Mouse (Mus musculus) layer of hippocampus, adult 6 months (tissue): Measurements from ENCODE around the gene Pate4. TPM values are rescaled to one million over a fixed set of nuclear protein-coding genes. Genes with fewer than 3 reads are reported as not detected.

Source experiments
- long read RNA-seq, 2 experiments: library from polyadenylated mRNA; unstranded; transcript quantifications; one replicate each; pipeline ENCODE4 v2.0.0; 2019 to 2020
- polyA plus RNA-seq: library from polyadenylated mRNA; unstranded; fragments of <200 nt; fragmentation: Nextera tagmentation; gene quantifications from 2 replicates; pipeline ENCODE4 v1.2.3, GENCODE M21; 2021

Gene Pate4
- polyA plus RNA-seq, result not detected in 2 replicates
- long read RNA-seq, experiment 1, result 0 reads
- long read RNA-seq, experiment 2, result 0 reads

GRCm38 (mm10) chr9:35611841-35612240 lies at the start of gene Pate4:
Pate4 (minus strand) TSS chr9:35611941.

GRCm38 (mm10) chr9:35648102-35648501 lies 36.4 kb upstream of the Pate4 start, which contains the start of gene Pate3:
Pate3 (minus strand) TSS chr9:35648202.

GRCm38 (mm10) chr9:35569571-35570534 lies 41.9 kb downstream of the Pate4 start, which contains the start of the genes Pate2 and Hyls1:
Pate2 (plus strand) TSS chr9:35570284.
Hyls1 (minus strand) TSS chr9:35570398.

DNA sequence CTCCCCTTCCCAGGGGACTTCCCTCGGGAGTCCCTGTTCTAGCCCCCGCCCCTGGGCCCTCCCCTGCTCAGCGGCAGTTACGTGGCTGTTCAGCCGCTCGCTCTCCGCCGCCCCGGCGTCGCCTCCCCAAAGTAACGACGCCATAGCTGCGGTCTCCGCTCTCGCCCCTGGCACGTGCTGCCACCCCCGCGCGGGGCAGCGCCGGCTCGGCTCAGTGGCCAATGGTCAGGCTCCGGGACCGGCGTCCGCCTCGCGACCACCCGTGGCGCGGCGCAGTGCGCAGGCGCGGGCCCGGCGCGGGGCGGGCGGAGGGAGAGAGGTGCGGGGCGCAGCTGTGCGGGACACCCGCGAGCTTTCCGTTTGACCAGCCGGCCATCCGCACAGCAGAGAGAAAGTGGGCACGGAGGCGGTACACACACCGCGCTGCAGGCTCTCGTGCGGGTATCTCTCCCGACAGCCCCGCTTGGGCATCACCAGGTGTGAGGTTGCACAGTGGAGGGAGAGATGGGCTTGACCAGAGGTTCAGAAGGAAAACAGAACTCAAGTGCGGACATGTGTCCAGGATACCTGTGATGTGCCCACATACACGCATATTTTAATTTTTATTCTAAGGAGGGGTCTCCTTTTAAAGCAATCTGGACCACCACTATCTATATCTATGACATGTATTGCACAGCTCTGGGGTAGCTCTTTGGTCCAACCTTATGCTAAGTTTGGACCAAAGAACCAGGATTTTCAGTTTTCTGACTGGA lies 53.3 kb downstream of the Pate4 start, which contains the start of the genes Ddx25 and Pus3:
Gene Ddx25, minus strand, starts transcription at position 272 of the 752 bp plus-strand sequence.
Gene Pus3, plus strand, starts transcription at position 339 of the 752 bp plus-strand sequence.

Other genes starting within 250 kb of the Pate4 start
- 0.45 and 0.52 TPM in 2 replicates for gene Cdon, start 190.8 kb downstream of the Pate4 start, polyA plus RNA-seq
- not detected in 2 replicates for gene Gm1113, start 93.7 kb downstream of the Pate4 start, polyA plus RNA-seq
- gene Ddx25, start 53.4 kb downstream of the Pate4 start, polyA plus RNA-seq, result 17.9 and 21.0 TPM in 2 replicates
- gene Pus3, start 53.3 kb downstream of the Pate4 start, polyA plus RNA-seq, result 4.7 and 6.0 TPM in 2 replicates
- 0.23 and 0.25 TPM in 2 replicates for gene Pate2, start 41.7 kb downstream of the Pate4 start, polyA plus RNA-seq
- gene Hyls1, start 41.5 kb downstream of the Pate4 start, polyA plus RNA-seq, result 4.0 and 5.2 TPM in 2 replicates
- gene Pate3, start 36.3 kb upstream of the Pate4 start, polyA plus RNA-seq, result not detected in 2 replicates
- gene Pate1, start 75.4 kb upstream of the Pate4 start, polyA plus RNA-seq, result not detected in 2 replicates
- gene Gm17677, start 129.1 kb upstream of the Pate4 start, polyA plus RNA-seq, result not detected in 2 replicates
- gene Gm17727, start 166.2 kb upstream of the Pate4 start, polyA plus RNA-seq, result not detected in 2 replicates
- not detected in 2 replicates for gene Gm27235, start 178.2 kb upstream of the Pate4 start, polyA plus RNA-seq
- not detected in 2 replicates for gene D730048I06Rik, start 178.2 kb upstream of the Pate4 start, polyA plus RNA-seq
- not detected in 2 replicates for gene 9230110F15Rik, start 232.2 kb upstream of the Pate4 start, polyA plus RNA-seq